Mouse (Mus musculus): ENCODE data around the gene Atp11b.

DNA sequence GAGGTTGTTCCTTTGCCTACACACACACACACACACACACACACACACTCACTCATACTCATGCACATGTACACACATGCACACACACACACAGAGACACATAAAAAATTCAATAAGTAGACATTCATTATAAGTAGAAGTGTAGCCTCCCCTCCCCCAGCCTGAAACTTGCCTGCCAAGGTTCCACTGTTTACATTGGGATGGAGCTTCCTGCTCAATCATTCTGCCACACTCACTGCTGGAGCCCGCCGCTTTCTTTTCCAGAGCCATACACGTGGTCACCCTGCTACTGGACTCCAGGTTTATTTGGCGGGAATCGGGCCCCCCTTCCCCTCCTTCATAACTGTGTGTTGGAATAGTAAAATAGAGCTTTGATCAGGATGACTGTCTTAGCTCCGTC, 24.4 kb upstream of the Atp11b start:
- TF ChIP-seq CTCF (IDR thresholded peaks at IDR 0.05; ENCODE audit: low read depth, low read length) (no peak), GATA1 (IDR thresholded peaks at IDR 0.05; ENCODE audit: borderline replicate concordance, low read length) (no peak)

Measured in G1E (cell line).